Mouse (Mus musculus) urinary bladder, postnatal 25 days (tissue): ENCODE data around the gene Evl.

ENCODE experiments used
- DNase-seq: peaks from one replicate; pipeline ENCODE4 v3.0.0; 2022; ENCODE audit warnings: low spot score

Evl gene

GRCm38 (mm10) chr12:108651053-108651660 is 96.6 kb downstream of the Evl start:
- DNase-seq: peak; percentile 41

GRCm38 (mm10) chr12:108653358-108654335 is 99.1 kb downstream of the Evl start:
- DNase-seq: no peak

GRCm38 (mm10) chr12:108657350-108657749 is 102.8 kb downstream of the Evl start:
- peak; percentile 43 for DNase-seq

GRCm38 (mm10) chr12:108668606-108669235 is 114.2 kb downstream of the Evl start:
- DNase-seq: no peak

GRCm38 (mm10) chr12:108671541-108671940 is 117.0 kb downstream of the Evl start:
- no peak for DNase-seq

- DNase-seq: no peak
These were observed 118.4 kb downstream of the Evl start for GRCm38 (mm10) chr12:108672908-108673307.

GRCm38 (mm10) chr12:108673546-108673945 is 119.0 kb downstream of the Evl start:
- no peak for DNase-seq

GRCm38 (mm10) chr12:108674502-108674901 is 120.0 kb downstream of the Evl start:
- DNase-seq: no peak

GRCm38 (mm10) chr12:108674916-108675315 is 120.4 kb downstream of the Evl start:
- DNase-seq: no peak

- no peak for DNase-seq
These were observed 121.3 kb downstream of the Evl start for GRCm38 (mm10) chr12:108675614-108676401.

- DNase-seq: no peak
These were observed 122.6 kb downstream of the Evl start for GRCm38 (mm10) chr12:108677116-108677515.

GRCm38 (mm10) chr12:108678366-108678765 is 123.8 kb downstream of the Evl start:
- no peak for DNase-seq

GRCm38 (mm10) chr12:108680861-108681260 is 126.3 kb downstream of the Evl start:
- DNase-seq: no peak

- no peak for DNase-seq
These were observed 127.9 kb downstream of the Evl start for GRCm38 (mm10) chr12:108682240-108683023.

- DNase-seq: no peak
These were observed 131.9 kb downstream of the Evl start for GRCm38 (mm10) chr12:108686463-108686862.

GRCm38 (mm10) chr12:108686926-108687325 is 132.4 kb downstream of the Evl start:
- no peak for DNase-seq

GRCm38 (mm10) chr12:108689167-108689566 is 134.6 kb downstream of the Evl start:
- no peak for DNase-seq

GRCm38 (mm10) chr12:108690529-108690928 is 136.0 kb downstream of the Evl start:
- no peak for DNase-seq

GRCm38 (mm10) chr12:108693592-108693991 is 139.1 kb downstream of the Evl start:
- no peak for DNase-seq

- DNase-seq: no peak
These were observed 139.7 kb downstream of the Evl start for GRCm38 (mm10) chr12:108694223-108694622.
